Mouse (Mus musculus): ENCODE data around the gene Fignl2.

Gene Fignl2

GRCm38 (mm10) chr15:101092829-101093648 is 14.7 kb upstream of the Fignl2 start:
- no peak for DNase-seq

GRCm38 (mm10) chr15:101092121-101092828 is 13.9 kb upstream of the Fignl2 start:
- no peak for DNase-seq

GRCm38 (mm10) chr15:101091551-101091950 is 13.2 kb upstream of the Fignl2 start:
- no peak for DNase-seq

DNA sequence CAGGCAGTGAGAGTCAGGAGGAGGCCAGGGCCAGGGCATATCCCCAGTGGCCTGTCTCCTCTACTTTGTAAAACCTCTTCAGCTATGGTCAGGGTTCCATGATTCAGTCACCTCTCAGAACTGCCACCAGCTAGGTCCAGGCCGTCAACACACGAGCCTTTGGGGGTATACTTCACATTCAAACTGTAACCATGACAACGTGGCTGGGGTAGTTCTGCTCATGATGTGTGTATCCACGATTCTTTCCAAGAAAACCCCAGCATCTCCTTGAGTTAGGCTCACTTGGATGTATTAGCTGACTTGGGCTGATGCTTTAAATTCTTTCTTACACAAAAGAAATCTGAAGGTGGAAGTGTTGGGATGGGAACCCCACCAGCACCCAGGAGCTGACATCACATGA is 9.9 kb upstream of the Fignl2 start:
- DNase-seq = no peak

- peak; percentile 55 to 66 for DNase-seq
Measured at GRCm38 (mm10) chr15:101086956-101087355, 8.6 kb upstream of the Fignl2 start.

GRCm38 (mm10) chr15:101086451-101086850 is 8.1 kb upstream of the Fignl2 start:
- DNase-seq = no peak

GRCm38 (mm10) chr15:101084499-101084898 is 6.1 kb upstream of the Fignl2 start:
- no peak for DNase-seq

GRCm38 (mm10) chr15:101082236-101082635 is 3.9 kb upstream of the Fignl2 start:
- no peak for DNase-seq

DNA sequence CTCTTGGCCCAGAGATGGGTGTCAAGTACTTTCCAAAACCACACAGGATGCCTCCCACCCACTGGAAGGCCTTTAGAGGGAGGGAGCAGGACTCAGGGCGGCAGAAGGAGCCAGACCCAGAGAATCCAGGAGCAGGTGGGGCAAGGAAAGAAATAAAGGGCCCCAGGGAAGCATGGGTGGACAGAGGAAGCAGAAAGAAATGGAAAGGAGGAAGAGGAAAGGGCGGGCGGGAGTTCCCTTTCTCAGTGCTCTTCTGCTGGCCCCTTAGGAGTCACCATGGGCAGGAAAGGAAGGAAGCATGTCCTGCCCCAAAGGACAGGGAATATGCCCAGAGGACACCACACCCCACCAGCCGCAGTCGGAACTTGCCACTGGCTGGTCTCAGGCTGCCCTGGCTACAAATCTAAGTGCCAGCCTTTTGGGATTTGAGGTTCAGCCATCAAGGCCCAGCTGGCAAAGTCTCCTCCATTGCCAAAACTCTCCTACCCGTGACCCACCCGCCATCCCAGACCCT is 2.7 kb upstream of the Fignl2 start:
- peak in 1 of 2 experiments; percentile 61 for DNase-seq

DNA sequence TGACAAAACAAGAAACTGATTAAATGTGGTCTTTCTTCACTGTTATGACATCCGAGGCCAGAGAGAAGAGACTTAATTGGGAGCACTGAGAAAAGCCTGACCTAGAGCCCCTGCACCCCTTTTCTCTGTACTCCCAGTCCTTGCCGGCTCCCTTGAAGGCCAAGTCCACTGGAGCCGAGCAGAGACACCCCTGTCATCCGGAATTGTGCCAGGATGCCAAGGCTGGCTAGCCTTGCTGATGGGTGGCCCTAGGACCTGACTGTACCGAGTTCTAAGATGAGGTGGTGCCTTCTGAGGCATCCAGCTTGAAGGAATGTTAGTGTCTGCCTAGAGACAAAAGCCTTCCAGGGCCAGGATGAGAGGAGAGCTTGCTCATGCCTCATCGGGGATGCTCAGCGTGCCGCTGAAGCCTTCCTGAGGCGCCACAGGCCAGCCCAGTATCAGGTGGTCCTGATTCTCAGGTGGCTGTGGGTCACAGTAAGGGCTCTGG is 1.7 kb upstream of the Fignl2 start:
- DNase-seq = no peak

DNA sequence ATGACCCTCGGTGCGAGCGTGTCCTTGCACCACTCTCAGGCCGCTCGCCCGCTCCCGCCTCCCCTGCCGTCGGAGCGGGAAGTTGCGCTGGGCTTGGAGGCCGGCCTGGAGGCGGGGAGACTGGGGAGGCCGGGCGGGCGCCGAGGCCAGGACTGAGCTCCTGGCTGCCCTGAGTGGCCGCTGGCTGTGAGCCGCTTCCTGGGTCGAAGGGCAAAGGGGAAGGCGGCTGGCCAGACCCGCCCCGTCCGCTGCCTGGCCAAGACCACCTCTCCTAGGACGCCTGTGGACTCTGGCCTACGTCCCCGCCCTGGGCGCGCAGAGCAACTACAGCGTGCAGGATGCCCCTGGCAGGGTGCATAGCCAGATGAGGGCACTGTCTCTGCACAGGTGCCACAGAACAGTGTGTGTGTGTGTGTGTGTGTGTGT is 377 bp upstream of the Fignl2 start:
- DNase-seq = peak; percentile 92 to 97

- DNase-seq = no peak
Measured at GRCm38 (mm10) chr15:101077001-101077812, 1.2 kb downstream of the Fignl2 start.

DNA sequence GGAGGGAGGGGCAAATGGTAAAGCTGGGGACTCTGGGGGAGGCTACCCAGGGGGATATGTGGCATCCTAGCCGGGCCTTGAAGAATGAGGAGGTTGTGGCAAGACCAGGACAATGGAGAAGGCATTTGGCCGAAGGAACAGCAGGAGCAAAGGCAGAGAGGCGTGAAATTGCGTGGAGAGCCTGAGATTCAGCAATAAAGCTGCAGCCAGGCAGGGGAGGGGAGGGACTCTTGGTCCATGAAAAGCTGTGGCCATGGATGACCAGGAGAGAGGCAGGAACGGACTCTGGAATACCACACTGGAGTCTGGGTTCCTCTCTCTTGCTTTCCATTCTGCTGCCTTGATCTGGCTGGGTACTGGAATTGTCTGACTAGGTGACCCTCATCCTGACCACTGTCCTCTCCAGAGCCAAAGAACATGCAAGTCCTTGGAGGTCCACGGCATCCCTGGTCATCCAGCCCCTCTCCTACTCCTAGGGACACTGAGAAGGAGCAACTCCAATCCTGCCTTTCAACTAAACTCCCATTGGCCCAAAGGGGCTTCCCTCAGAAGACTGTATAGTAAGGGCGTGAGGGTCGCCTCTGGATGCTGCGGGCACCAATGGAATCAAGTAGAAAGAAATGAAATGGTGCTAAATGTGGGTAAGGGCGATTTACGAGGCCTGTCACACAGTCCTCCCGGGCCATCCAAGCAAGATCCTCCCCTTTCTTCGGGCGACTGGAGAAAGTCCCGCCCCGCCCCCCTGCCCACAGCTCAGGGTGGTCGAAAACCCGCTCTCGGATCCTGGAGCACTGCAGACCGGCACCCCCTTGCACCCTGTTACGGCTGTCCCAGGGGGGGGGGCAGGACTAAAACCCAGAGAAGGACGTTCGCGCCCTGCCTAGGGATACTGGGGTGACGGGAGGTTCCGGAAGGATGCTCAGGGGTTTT is 2.0 kb downstream of the Fignl2 start:
- DNase-seq = no peak

- DNase-seq = no peak
Measured at GRCm38 (mm10) chr15:101075656-101076055, 2.7 kb downstream of the Fignl2 start.

- no peak for DNase-seq
Measured at GRCm38 (mm10) chr15:101075150-101075549, 3.2 kb downstream of the Fignl2 start.

GRCm38 (mm10) chr15:101074067-101074466 is 4.3 kb downstream of the Fignl2 start:
- no peak for DNase-seq

DNA sequence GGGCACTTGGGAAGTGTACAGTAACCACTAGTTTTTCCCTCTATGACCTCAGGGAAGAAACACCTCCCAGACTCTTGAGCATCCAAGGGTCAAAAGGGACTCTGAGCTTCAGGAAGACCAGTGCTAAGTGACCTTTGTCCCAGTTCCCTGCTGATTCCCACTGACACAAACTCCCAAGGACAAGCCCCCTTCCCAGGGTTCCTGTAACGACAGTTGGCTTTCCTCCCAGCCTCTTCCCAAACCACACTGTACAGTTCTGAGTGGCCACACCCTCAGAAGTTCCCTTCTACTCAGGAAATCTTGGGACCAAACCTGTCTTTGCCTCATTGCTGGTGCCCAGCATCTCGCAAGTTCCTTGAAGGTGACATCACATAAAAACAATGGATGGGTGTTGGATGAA is 5.6 kb downstream of the Fignl2 start:
- no peak for DNase-seq

DNA sequence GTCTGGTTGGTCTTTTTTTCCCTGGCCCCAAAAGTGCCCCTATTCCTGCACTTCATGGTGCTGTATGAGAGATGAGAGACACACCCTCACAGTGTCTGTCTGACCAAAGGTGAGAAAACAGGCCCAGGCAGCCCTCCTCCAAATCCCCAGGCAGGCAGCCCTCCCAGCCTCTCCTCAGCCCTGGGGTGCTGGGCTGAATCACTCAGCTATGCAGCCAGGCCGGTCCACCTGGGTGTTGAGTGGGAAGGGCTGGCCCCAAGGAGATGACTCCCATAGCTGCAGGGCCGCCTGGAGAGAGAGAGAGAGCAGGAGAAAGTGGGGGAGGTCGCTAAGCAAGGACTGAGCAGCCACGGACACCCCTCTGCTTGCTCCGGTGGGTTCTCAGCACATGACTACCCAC is 7.6 kb downstream of the Fignl2 start:
- peak; percentile 70 to 81 for DNase-seq

- no peak for DNase-seq
Measured at GRCm38 (mm10) chr15:101069641-101070190, 8.7 kb downstream of the Fignl2 start.

- DNase-seq = no peak
Measured at GRCm38 (mm10) chr15:101068671-101069070, 9.7 kb downstream of the Fignl2 start.

DNA sequence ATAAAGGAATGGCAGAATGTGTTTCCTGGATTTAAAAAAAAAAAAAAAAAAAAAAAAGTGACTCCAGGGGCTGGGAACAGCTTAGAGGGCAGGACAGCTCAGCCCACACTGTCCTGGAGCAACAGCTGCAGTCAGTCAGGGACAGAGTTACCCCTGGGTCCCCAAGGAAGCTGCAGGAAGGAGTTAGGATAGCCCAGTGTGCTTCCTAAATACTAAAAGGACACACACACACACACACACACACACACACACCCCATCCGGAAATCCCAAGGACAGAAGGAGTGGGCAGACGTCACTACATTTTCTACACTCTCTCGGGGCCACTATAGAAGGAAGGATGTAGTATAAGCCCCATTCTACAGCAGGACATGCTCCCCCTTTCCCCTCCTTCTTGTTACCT is 10.3 kb downstream of the Fignl2 start:
- DNase-seq = peak; percentile 41 to 73

All from lung, postnatal 4 days (tissue).